Comparison of ENCODE assay signal across 12 mouse cellular contexts in genomic region chr8:48400572-48400972, GRCm38 (mm10).
A peak's percentile ranks its signal among the peaks of the same experiment; 100 is the strongest.
DNase-seq lines count a peak whose midpoint lies in the region; ATAC-seq lines count a peak whose summit lies in the region.
"Had no signal": no experiment of that assay in that cellular context is flagged by ENCODE, and none has a peak within 500 bp of the region (broad histone marks: within the 10 kb centered on the region; RNA-seq: fewer than 3 reads in every experiment).

No protein-coding gene starts in this region.

- H3K4me1 ChIP-seq in neural tube, embryonic 11.5 days (ENCODE audit: control insufficient read depth, insufficient read depth, low read length): peaks cover 2% of the 10 kb centered on the region; the same call in 1 of the 2 replicates

- no peaks in the 10 kb centered on the region for H3K27me3 ChIP-seq in neural tube, embryonic 11.5 days (ENCODE audit: control insufficient read depth, insufficient read depth, low read length)

- H3K9ac ChIP-seq in neural tube, embryonic 11.5 days (ENCODE audit: low read length): 0 out of 2 replicates have a peak overlapping the region, but pooled peaks have one; percentile 7

- H3K9me3 ChIP-seq in neural tube, embryonic 11.5 days (ENCODE audit: control insufficient read depth, low read length): no peaks in the 10 kb centered on the region

- H3K36me3 ChIP-seq in neural tube, embryonic 11.5 days (ENCODE audit: control insufficient read depth, insufficient read depth, low read length): no peaks in the 10 kb centered on the region

- peak; percentile 81 for ATAC-seq in neural tube, embryonic 11.5 days (ENCODE audit: insufficient read depth, low FRiP score, low TSS enrichment)

- H3K4me2 ChIP-seq in neural tube, embryonic 11.5 days (ENCODE audit: low read depth): peak overlapping the region; percentile 30

- DNase-seq in cerebellum, postnatal 10 days: peak; percentile 21 to 27
- no peak for DNase-seq in cerebellum, postnatal 36 days
- peak; percentile 60 for DNase-seq in neural tube, embryonic 11.5 days (ENCODE audit: low spot score)
- no peak for DNase-seq in neural tube, embryonic 10.5 days (ENCODE audit: extremely low spot score, low spot score)
- peak; percentile 44 for DNase-seq in mesoderm, embryonic 11.5 days (ENCODE audit: low read depth, low spot score)
- DNase-seq in urinary bladder, postnatal 10 days (ENCODE audit: low spot score): no peak
- DNase-seq in left cerebral cortex, postnatal 4 days: no peak
- no peak for DNase-seq in c-Kit-positive CD71-positive TER-119-positive erythroid progenitor cells, embryonic 14.5 days (ENCODE audit: low spot score)
- DNase-seq: cerebellum, adult 2 months; gastrocnemius, postnatal 14 days; kidney, postnatal 36 days; liver had no signal

- no peak overlapping the region for H3K4me3 ChIP-seq in neural tube, embryonic 11.5 days (ENCODE audit: low read depth, low read length)

- no peak overlapping the region for H3K27ac ChIP-seq in neural tube, embryonic 11.5 days (ENCODE audit: low read depth, low read length)

- intact Hi-C loops in left cerebral cortex, postnatal 4 days (cut with DNase I): no loop called here

- WGBS in neural tube, embryonic 11.5 days: 32% methylated on average over 12 of the region's 12 CpGs

Comparison
In these comparisons a context has a peak if more than half of its experiments do, and no peak if none do; other contexts are left out.
1. DNase-seq: peak in cerebellum, postnatal 10 days (2 of 2), neural tube, embryonic 11.5 days (single experiment) and mesoderm, embryonic 11.5 days (single experiment); none in cerebellum, postnatal 36 days (0 of 2), neural tube, embryonic 10.5 days (single experiment), urinary bladder, postnatal 10 days (single experiment), left cerebral cortex, postnatal 4 days (single experiment) and c-Kit-positive CD71-positive TER-119-positive erythroid progenitor cells, embryonic 14.5 days (single experiment).